Mouse (Mus musculus) small intestine, adult 2 months (tissue): Measurements from ENCODE around the gene Inka2.

Experiments used
- CTCF ChIP-seq: fragments of 200-500 bp; IDR thresholded peaks from 2 replicates; pipeline ENCODE4 v1.5.1; 2012; ENCODE audit warnings: low read depth, mild to moderate bottlenecking, control low read depth, inconsistent platforms, low read length, moderate library complexity, mixed read lengths; ENCODE audit not compliant: insufficient replicate concordance, insufficient read length; ENCODE audit errors: extremely low read depth
- POLR2A ChIP-seq: fragments of 200-500 bp; IDR thresholded peaks from 2 replicates; pipeline ENCODE4 v1.6.1; 2012; ENCODE audit warnings: low read depth, mild to moderate bottlenecking, control low read depth, inconsistent platforms, low read length, moderate library complexity

GRCm38 (mm10) chr3:105718746-105719145 lies 14.3 kb downstream of the Inka2 start:
- no peak for TF ChIP-seq POLR2A
- TF ChIP-seq CTCF: no peak
